Mouse (Mus musculus): ENCODE measurements at regions not wholly inside any gene's neighbourhood (a gene's known extent, or its start where the extent isn't known, plus 50 kb on each side); places are given as distances from the start of the nearest gene placed in this dataset.
A peak's percentile ranks its signal among the peaks of the same experiment; 100 is the strongest.

DNA sequence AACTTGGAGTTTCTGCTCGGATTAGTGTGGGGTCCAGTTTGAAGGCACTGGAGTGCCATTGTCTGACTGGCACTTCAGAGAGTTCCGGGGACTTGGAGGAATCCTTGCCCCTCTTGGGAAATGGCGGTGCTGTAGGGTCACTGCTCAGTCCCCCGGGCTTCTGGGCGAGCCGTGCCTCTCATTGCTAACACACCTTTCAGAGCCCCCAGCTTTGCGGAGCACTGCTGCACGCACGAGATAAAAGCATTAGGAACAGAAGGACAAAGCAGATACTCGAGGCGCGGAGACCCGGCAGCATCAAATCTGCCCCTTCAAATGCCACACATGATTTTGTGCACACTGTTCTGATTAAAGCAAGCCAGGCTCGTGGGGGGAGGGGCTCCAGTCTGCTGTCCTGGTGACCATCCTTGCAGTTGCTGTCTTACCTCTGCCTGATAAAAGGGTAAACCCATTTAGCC is 280.8 kb upstream of the Eef2kmt start:
- peak; percentile 33 for DNase-seq

DNA sequence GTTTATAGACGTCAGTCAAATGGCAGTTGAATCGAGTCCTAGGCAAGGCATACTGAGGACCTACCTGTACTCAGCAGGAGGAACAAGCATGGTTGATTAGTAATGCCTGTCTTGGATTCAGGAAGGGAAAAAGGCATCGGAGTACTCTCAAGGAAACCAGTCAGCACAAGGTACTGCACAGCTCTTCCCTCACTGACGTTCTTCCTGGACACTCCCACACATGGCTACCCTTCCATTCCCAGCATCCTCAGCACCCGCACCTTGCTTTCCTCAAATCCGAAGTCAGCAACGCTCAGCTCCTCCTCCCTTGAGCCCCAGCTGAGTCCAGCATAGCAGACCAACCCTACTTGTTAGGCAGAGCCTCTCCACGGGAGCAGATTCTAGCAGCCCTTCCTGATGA is 279.6 kb upstream of the Eef2kmt start:
- no peak for DNase-seq

DNA sequence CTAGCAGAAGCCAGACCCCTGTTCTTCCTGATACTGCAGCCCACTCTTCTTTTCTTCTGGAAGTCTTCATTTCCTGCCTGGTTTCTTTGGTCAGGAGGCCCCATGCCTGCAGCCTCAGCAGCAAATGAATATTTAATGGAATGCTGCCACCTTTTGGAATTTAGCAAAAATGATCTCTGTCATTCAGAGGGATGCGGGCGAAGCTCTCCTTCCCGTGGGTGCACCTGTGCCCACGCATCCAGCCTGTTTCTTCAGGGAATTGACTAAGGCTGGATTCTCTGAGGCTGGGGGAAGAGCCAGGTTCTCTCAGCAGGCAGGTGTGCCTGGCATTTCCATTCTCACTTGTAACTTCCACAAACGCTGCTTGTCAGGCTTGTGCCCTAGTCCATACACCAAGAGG is 279.1 kb upstream of the Eef2kmt start:
- no peak for DNase-seq

DNA sequence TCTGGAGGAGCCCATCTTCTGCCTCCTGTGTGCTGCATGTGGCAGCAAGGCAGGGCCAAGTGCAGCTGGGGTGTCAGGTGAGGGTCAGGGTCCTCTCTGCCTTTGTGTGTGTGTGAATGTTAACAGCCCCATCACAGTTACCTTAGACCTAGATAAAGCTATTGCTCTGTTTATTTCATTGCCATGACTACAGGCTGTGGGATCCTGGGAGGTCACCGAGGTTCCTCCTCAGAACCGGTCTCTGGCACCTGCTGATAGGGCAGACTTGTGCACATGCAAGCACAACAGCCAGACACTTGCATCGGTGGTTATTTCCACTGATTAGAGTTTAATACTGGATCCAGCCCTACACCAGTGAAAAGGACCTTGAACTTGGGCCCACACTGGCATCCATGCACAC is 278.6 kb upstream of the Eef2kmt start:
- DNase-seq, result no peak

DNA sequence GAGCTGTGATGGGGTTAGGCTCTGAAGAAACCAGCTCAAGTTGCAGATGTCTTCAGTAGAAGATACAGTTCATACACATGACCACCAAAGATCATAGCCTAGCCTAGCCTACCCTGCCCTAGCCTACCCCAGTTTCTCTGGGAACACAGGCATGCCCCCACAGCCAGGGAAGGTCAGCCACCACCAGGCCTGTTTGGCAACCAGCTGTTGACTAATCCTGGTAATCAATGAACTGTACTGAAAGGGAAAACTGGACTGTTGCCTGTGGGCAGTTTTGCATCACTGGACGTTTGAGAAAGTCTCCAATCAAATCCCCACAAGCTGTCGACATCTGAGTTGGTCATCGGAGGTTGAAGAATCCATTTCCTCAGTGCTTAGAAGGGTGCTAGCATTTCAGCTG is 276.5 kb upstream of the Eef2kmt start:
- no peak for DNase-seq

DNA sequence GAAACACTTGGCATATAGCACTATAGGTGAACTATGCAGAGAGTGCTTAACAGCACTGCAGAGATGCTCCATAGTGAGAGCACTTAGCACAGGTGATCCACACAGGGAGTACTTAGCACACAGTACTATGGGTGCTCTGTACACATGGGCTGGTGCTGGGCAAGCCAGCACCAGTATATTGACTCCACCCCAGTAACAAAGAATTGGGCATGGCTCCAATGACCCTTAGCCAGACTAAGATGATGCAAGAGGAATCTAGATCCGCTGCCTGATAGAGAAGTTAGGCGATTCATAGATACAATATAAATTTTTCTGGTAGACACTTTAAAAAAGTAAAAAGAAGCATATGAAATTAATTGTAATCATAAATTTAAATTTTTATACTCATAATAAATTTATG is 274.0 kb upstream of the Eef2kmt start:
- no peak for DNase-seq

DNA sequence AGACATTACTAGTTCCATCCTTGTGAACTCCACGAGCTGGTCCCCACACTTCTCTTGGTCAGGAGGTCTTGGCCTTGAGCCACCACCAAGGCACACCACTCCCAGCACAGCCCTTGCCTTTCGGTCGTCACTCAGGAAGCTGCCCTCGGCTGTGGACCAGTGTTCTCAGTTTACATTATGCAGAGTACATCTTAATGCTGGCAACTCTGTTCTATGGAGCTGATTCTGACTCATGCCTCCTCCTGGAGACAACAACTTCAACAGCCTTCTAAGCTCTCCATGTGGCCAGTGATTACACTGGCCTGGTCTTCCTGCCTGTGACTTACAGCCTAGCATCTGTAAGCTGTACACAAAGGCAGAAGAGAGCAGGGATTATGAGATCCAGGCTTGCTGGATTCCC is 272.2 kb upstream of the Eef2kmt start:
- no peak for DNase-seq

DNA sequence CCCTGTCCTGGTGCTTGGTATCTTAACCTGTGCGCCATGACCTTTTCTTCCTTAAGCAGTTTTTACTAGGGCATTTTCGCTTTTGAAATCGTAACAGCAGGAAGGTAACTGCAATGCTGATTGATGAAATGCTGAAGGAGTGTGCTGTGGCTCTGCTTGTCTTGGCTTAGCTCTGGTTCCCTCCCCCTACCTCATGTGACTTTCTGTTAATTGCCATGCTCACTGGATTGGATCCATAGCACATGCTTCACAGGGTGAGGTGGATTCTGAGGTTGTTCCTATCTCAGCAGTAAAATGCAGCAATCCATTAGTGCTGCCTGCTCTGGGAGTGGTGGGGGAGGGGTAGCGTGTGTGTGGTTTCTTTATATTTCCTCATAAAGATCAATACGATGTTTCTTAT is 268.6 kb upstream of the Eef2kmt start:
- DNase-seq, result no peak

DNA sequence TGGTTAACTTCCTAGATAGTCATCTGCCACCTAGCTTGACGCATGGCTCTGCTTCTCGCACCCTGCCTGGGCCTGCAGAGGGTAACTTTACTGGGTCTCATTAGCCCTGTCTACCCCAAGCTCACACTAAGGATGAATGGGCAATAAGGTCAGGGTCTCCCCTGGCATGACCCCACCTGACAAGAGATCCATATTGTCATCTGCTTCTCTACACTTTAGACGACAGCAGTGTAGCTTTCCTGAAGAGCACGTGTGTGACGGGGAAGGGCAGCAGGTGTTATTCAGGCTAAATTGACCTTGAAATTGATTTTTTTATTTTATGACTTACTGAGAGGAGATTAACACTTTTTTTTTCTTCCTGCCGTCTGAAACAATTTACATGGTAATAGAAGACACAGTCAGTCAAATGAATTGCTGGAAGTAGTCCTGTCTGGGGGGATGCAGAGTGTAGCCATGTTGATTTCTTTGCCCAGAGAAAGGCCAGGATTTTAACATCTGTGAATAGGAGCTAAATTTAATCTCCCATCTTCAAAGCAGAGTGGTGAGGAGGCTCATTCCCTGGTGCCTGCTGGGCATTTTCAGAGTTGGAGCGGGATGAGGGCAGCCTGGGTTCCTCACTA is 267.7 kb upstream of the Eef2kmt start:
- DNase-seq, result no peak

DNA sequence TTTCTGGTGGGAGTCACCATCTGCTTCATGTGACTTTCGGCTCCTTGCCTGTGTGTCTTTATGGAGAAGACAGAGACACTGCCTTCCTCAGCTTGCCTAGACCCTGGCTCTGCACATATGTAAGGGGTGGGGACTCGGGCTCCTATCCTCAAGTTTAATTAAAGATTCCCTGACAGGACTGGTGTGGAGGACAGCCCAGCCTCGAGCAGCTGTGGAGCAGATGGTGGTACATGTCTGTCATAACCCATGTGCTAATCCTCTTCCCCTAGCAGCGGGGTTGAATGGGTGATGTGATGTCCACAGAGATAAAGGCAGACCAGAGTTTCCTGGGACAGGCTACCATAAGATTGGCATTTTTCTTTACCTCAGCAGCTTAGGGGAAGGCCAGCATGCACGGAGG is 262.0 kb upstream of the Eef2kmt start:
- no peak for DNase-seq

DNA sequence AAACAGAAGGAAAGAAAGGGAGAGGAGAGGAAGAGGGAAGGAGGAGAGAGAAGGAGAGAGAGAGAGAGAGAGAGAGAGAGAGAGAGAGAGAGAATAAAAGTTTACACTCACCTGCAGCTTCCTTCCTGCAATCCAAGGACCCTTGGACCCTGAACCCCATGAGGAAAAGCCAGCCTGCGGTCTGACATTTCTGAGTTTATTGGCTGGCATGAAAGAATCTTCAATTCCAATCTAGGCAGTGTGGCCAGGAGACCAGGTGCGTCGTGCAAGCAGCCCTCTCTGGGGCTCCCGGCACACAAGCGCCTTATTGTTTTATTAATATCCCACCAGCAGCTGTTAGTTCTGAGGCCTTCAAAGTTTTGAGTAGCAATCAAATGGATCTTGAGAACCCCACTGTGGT is 260.1 kb upstream of the Eef2kmt start:
- no peak for DNase-seq

DNA sequence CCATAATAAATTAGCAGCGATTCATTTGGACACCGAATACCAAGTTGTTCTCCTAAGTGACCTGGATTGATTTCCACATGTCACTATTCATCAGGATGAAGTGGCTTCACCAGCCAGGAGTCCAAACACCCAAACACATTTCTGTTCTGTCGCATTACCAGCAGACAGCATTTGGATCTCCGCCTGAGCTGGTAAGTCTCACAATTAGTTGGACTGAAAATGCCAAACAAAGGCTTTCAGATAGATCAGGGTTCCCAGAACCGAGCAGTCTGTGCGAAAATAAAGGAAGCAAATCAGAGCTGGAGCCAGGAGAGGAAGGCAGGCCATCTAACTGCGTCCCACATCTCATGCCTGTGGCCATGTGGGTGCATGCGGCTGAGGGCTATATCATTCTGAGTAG is 251.5 kb upstream of the Eef2kmt start:
- no peak for DNase-seq

DNA sequence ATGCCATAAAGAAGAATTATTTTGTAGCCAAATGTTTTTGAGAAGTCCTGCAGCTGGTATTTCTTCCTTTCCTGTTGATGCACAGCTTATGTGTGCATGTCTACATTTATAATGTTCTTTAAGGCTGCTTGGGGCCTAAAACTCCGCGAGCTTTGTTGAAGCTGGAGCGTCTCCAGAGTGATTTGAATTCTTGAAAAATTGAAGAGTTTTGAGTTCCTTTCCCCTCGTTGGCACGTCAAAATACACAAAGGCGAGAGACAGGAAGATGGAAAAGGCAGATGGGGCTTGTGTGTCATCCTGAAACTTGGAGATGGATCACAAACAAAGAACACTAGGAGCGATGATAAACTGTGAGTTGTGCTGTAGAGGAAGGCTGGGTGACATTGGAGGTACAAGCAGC is 246.2 kb upstream of the Eef2kmt start:
- no peak for DNase-seq

DNA sequence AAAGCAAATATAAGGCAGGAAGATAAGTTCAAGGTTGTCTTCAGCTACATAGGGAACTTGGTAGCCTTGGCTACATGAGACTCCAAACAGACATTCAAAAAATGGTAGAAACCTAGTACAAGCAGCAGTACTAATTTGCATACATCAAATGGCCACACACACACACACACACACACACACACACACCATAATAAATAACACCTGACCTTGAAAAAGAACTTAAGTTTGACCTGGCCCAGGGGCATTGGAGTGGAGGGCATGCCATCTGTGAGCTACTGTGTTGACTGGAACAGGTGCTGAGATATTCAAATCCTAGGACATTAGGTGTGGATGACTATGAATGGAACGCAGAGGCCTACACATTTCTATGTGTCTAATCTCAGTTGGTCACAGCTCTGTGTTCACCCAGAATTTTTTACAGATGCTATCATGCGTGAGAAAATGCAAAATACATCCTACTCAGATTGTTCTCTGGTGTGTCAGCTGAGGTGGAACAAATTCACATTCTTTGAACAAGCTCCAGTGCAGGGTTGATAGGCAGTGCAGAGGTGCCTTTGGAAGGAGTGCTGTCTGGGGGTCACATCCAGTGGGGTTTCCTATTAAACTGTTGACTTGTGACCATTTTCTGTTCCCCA is 240.4 kb upstream of the Eef2kmt start:
- DNase-seq, result no peak

DNA sequence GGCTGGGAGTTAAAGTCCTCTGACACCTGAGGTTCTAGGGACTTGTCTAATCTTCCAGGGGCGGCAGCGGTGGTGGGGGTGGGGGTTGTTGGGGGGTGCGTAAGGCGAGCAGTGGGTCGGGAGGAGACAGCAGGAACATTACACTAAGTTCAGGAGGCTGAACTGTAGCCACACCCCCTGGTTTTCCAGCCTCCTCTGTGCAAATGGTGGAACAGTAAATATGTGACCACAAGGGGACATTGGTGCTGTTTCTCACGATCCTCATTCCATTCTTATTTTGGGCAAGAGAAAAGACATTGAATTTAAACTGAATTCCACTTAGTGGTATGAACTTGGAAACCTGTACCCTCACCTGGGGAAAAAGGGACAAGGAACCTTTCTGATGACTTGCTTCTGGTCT is 237.6 kb upstream of the Eef2kmt start:
- DNase-seq, result no peak

DNA sequence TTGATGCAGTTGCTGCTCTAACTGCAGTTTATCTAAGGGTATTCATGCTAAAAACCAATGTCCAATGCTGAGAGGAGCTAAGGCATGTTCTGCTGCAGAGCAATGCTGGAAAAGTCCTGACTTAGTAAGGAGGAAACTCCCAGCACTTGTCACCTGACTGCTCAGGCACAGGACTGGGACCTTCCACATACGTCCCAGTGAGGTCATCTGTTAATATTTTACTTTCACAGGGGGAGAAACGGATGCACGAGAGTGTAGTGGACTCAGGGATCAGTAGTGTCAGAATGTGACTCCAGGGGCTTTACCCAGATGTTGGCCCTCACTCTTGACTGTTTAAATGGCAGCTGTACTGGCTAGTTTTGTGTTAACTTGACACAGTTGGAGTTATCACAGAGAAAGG is 231.5 kb upstream of the Eef2kmt start:
- DNase-seq, result no peak

DNA sequence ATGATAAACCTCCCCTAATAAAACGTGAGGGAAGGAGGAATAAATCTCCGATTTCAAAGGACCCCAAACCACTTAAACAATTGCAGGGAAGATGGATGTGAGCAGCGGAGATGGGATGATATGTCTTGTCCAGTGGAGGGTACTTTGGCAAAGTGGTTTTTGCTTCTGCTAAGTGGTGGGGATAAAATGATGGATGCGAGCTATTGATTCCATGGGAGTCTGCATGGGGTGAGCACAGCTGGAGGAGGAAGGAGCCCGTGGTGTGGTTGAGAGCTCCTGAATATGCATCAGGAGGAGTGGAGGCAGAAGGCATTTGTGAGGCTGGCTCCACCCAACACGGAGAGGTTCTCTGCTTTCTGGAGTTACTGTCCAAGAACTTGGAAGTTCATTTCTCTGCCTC is 227.6 kb upstream of the Eef2kmt start:
- DNase-seq, result no peak

DNA sequence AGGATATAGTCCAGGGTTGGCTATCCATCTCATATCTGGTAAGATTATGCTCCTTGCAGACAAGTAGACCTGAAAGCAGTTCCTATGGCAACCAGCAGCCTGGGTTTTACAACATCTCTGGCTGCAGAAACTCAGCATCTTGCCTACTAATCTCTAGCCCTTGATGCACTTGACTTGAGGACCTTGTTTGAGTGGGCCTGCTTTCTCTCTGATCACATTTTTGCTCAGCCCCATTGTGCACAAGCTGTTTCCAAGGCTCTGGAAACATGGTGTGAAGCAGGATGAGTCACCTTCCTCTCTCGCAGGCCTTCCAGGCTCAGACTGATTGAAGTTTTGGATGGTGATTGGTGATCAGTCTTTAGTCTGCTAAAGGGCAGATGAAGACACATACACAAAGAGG is 224.4 kb upstream of the Eef2kmt start:
- DNase-seq, result no peak

DNA sequence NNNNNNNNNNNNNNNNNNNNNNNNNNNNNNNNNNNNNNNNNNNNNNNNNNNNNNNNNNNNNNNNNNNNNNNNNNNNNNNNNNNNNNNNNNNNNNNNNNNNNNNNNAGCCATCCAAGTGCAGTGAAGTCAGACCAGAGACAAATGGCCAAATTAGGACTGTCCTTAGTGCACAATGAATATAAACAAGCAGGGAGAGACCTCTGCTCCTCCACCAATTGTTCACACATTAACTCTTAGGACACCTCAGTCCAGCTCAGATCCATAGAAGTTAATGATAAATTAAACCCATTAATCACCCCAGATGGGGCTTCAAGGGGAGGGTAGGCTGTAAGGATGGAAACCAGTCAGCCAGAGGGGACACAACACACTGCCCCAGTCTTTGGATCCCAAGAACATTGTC is 223.2 kb upstream of the Eef2kmt start:
- no peak for DNase-seq

DNA sequence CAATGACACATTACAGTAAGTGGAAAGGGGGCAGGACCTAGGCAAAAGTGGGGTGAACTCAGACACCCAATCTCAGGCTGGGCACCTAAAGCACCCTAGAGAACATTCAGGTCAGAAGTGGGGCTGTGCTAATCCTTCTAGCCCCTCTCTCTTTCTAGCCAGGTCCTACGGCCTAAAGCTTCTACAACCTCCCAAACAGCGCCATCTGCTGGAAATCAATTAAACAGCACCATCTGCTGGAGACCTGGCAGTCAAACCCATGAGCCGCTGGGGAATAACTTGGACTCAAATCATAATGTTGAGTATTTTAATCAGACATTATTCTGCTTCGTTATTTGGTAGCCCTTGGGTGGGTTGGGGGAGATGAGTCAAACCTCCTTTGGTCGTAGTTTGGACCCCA is 215.5 kb upstream of the Eef2kmt start:
- peak; percentile 64 for DNase-seq

DNA sequence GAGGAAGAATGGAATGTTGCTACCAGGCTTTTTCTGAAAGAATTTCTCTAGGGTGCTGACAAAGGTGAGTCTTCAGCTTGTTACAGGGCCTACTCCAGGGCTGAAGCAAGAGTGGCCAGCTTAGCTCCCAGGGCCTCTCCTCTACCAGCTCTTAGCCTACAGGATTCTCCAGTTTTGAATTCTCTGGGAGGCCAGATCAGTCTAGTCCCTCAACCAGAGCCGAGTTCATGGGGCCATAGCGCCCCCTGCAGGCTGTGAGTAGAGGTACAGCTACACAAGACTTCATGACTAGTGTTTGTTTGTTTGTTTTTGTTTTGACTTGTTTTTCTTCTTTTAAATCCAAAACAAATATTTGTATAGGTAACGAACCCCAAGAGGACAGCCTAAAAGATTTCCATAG is 211.8 kb upstream of the Eef2kmt start:
- DNase-seq, result peak; percentile 64

DNA sequence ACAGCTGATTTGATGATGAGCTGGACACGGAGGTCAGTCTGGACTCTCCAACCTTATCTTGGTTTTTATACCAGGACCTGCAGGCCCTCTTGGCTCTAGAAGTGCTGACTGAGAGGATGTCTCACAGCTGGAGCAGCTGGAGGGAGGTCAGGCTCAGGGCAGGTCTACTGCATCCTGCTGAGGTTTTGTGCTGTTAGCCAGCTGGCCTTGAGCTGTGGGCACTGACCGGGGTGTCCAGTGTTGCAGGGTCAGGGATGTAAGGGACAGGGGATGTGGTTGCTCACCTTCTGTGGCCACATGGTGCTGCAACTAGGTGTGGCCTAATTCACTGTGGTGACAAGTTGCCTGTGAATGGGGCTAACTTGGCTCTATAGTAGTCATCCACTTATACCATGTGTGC is 211.0 kb upstream of the Eef2kmt start:
- no peak for DNase-seq

DNA sequence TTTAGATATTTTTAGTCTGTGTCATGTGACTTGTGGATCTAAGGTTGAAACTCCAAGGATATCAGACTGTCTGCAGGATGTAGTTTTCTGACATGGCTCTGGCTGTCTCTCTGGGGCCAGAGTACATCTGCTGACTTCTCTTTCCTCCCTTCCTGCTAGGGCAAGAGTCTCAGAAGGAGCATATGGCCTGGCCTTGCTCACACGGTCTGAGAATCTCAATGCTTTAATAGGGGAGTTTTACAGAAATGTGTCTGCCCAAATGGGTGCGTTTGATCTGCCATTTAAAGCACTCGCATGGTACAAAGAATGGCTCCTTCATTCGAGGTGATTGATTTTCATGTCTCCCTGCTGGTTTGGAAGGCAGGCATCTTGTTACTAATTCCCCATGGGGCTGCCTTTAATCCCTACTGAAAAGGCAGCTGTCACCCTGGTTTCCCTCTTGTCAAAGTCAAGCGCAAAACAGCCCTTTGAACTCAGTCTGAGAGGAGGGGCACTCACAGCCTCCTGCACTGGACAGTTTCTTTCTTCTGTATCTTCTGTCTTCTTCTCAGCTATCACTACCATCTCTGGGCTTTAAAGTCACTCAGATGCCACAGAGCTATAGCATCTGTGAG is 199.7 kb upstream of the Eef2kmt start:
- no peak for DNase-seq

DNA sequence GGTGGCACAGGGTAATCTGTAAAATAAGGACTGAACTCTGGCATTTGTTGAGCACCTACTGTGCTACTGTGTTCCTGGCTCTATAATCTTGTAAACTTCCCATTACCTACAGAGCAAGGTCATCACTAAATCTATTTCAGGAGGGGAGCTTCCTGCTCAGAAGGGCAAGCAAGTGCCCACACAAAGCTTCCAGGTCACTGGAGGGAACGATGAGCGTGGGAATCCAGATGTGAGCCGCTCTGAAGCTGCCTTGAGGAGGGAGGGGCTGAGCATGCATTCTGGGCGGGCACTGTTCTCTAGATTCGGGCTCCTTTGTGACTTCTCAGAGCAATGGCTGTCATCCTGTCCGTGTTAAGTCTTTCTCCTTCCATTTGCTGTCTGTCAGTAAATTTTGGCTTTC is 198.5 kb upstream of the Eef2kmt start:
- DNase-seq, result no peak

DNA sequence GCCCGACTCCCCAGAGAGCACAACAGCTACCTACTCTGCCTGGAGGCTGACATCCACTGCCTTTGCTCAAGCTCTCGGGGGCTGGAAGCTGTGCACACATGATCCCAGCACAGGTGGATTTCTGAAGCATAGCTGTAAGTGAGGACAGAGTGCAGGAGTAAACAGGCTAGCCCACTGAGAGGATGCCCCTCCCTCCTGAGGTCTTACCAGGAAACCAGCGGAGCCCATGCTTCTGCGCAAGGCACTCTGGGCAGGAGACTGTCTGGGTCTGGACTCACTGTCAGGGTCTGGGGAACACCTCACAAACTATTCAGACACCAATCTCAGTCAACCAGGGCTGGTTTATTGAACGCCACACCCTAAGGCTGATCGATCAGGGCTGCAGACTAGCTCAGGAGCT is 197.2 kb upstream of the Eef2kmt start:
- DNase-seq, result no peak

All from right cerebral cortex, postnatal 4 days (tissue).